ENCODE assay signal across 20 mouse cellular contexts in the genomic region with DNA sequence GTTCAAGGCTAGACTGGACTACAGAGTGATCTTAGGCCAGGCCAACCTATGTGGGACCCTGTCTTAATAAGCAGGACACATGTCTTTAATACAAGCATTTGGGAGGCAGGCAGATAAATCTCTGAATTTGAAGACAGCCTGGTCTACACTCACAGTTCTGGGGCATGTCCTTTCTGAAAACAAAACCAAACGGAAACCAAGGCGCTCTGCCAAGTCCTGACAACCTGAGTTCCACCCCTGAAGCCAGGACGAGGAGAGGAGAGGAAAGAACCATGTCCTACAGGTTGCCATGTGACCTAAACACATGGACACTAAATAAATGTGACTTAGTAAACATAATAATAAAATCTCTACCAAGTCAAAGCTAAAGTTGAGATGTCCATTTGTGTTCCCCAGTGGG. TPM values are rescaled to one million over a fixed set of nuclear protein-coding genes. Genes with fewer than 3 reads are reported as not detected.
A peak's percentile ranks its signal among the peaks of the same experiment; 100 is the strongest.
DNase-seq lines count a peak whose midpoint lies in the region; ATAC-seq and TF ChIP-seq lines count a peak whose summit lies in the region.
"Had no signal": no experiment of that assay in that cellular context is flagged by ENCODE, and none has a peak within 500 bp of the region (broad histone marks: within the 10 kb centered on the region; RNA-seq: fewer than 3 reads in every experiment).

No protein-coding gene starts in this region.

- H3K27ac ChIP-seq in lung, embryonic 15.5 days: no peak overlapping the region
- H3K27ac ChIP-seq in heart, embryonic 11.5 days (ENCODE audit: low read depth, low read length): 0 out of 2 replicates have a peak overlapping the region, but pooled peaks have one; percentile 29
- H3K27ac ChIP-seq in forebrain, postnatal 0 days (ENCODE audit: low read depth, low read length): no peak overlapping the region
- H3K27ac ChIP-seq: hindbrain, embryonic 12.5 days; limb, embryonic 10.5 days; liver, embryonic 15.5 days; neural tube, embryonic 15.5 days had no signal

- peak; percentile 14 for DNase-seq in gastrocnemius, postnatal 10 days
- no peak for DNase-seq in gastrocnemius, adult 8-10 months (ENCODE audit: low spot score in 2 of 2)
- DNase-seq in lung, postnatal 25 days (ENCODE audit: low spot score): no peak
- DNase-seq in kidney, postnatal 36 days: peak; percentile 46 to 70
- DNase-seq in forebrain, postnatal 0 days: no peak
- DNase-seq: cerebellum, adult 9-10 months; embryo, embryonic 11 days; spleen, adult 18-20 months; thymus, postnatal 4 days had no signal

- WGBS in lung, embryonic 15.5 days: 50% methylated on average over 3 of the region's 3 CpGs
- 48% methylated on average over 3 of the region's 3 CpGs for WGBS in heart, embryonic 11.5 days (ENCODE audit: insufficient replicate concordance)
- 64% methylated on average over 3 of the region's 3 CpGs for WGBS in forebrain, postnatal 0 days

- no peak overlapping the region for H3K4me3 ChIP-seq in lung, embryonic 15.5 days
- H3K4me3 ChIP-seq in heart, embryonic 11.5 days (ENCODE audit: low read depth, low read length): no peak overlapping the region
- no peak overlapping the region for H3K4me3 ChIP-seq in forebrain, postnatal 0 days (ENCODE audit: low read depth, low read length)
- H3K4me3 ChIP-seq: hindbrain, embryonic 12.5 days; limb, embryonic 10.5 days; liver, embryonic 15.5 days; megakaryocyte, embryonic 14.5 days; neural tube, embryonic 15.5 days had no signal

- no peak overlapping the region for H3K9ac ChIP-seq in lung, embryonic 15.5 days
- no peak overlapping the region for H3K9ac ChIP-seq in heart, embryonic 11.5 days (ENCODE audit: low read depth, low read length)
- no peak overlapping the region for H3K9ac ChIP-seq in forebrain, postnatal 0 days
- H3K9ac ChIP-seq: hindbrain, embryonic 12.5 days; liver, embryonic 15.5 days; neural tube, embryonic 15.5 days had no signal

- no peak overlapping the region for H3K4me2 ChIP-seq in lung, embryonic 15.5 days
- no peak overlapping the region for H3K4me2 ChIP-seq in heart, embryonic 11.5 days
- H3K4me2 ChIP-seq in forebrain, postnatal 0 days (ENCODE audit: low read depth): no peak overlapping the region
- H3K4me2 ChIP-seq: hindbrain, embryonic 12.5 days; liver, embryonic 15.5 days; neural tube, embryonic 15.5 days had no signal

- H3K9me3 ChIP-seq in lung, embryonic 15.5 days: no peaks in the 10 kb centered on the region
- H3K9me3 ChIP-seq in heart, embryonic 11.5 days (replicated peaks; ENCODE audit: control insufficient read depth, low read length): no peaks in the 10 kb centered on the region
- no peaks in the 10 kb centered on the region for H3K9me3 ChIP-seq in forebrain, postnatal 0 days (ENCODE audit: low read length)
- H3K9me3 ChIP-seq: hindbrain, embryonic 12.5 days; limb, embryonic 10.5 days; liver, embryonic 15.5 days; megakaryocyte, embryonic 14.5 days; neural tube, embryonic 15.5 days had no signal

- peaks cover 8% of the 10 kb centered on the region; the same call in 1 of the 2 replicates for H3K4me1 ChIP-seq in lung, embryonic 15.5 days
- H3K4me1 ChIP-seq in heart, embryonic 11.5 days (ENCODE audit: control insufficient read depth, insufficient read depth, low read length): peaks cover 36% of the 10 kb centered on the region
- H3K4me1 ChIP-seq in forebrain, postnatal 0 days (ENCODE audit: insufficient read depth): no peaks in the 10 kb centered on the region
- H3K4me1 ChIP-seq: hindbrain, embryonic 12.5 days; limb, embryonic 10.5 days; megakaryocyte, embryonic 14.5 days; neural tube, embryonic 15.5 days had no signal

- ATAC-seq in lung, embryonic 15.5 days (ENCODE audit: borderline replicate concordance, extremely low read depth, low FRiP score, low TSS enrichment): peak; percentile 21; the same call in 1 of the 2 replicates
- ATAC-seq in heart, embryonic 11.5 days (replicated peaks; ENCODE audit: insufficient number of reproducible peaks, low FRiP score, low TSS enrichment): no peak
- ATAC-seq in forebrain, postnatal 0 days: no peak
- ATAC-seq: forebrain, embryonic 14.5 days; intestine, embryonic 16.5 days had no signal

- peaks cover 47% of the 10 kb centered on the region for H3K36me3 ChIP-seq in lung, embryonic 15.5 days
- peaks cover 9% of the 10 kb centered on the region for H3K36me3 ChIP-seq in heart, embryonic 11.5 days (ENCODE audit: control insufficient read depth, insufficient read depth, low read length)
- no peaks in the 10 kb centered on the region for H3K36me3 ChIP-seq in forebrain, postnatal 0 days (ENCODE audit: insufficient read depth)
- H3K36me3 ChIP-seq: liver, embryonic 15.5 days; neural tube, embryonic 15.5 days had no signal

- no peak for TF ChIP-seq CTCF in forebrain, postnatal 0 days (IDR thresholded peaks at IDR 0.05; ENCODE audit: low read depth)

- H3K27me3 ChIP-seq in lung, embryonic 15.5 days: no peaks in the 10 kb centered on the region
- H3K27me3 ChIP-seq in heart, embryonic 11.5 days (ENCODE audit: control insufficient read depth, insufficient read depth, low read length): no peaks in the 10 kb centered on the region
- H3K27me3 ChIP-seq in forebrain, postnatal 0 days (ENCODE audit: insufficient read depth, low read length): no peaks in the 10 kb centered on the region
- H3K27me3 ChIP-seq: hindbrain, embryonic 12.5 days; liver, embryonic 15.5 days; neural tube, embryonic 15.5 days had no signal

RNA-seq across cellular contexts. Expression of gene Yap1, which starts 11.7 kb away (rescaled TPM):
- total RNA-seq in gastrocnemius, postnatal 10 days (2021): 10 to 100 TPM; 64.7 to 73.7 TPM
- 10 to 100 TPM; 34.6 to 42.5 (median 36.6) TPM for total RNA-seq in gastrocnemius, adult 8-10 months (2022)
- polyA plus RNA-seq in lung, embryonic 15.5 days (2015; fragmentation: Nextera tagmentation; extraction: Ambion mirVana): 34.8 and 34.9 TPM in 2 replicates
- polyA plus RNA-seq in heart, embryonic 11.5 days (2014; fragmentation: Nextera tagmentation; extraction: Ambion mirVana): 25.3 and 27.1 TPM in 2 replicates
- total RNA-seq in forebrain, postnatal 0 days (2014; rRNA removed): 10.7 and 14.5 TPM in 2 replicates
- polyA plus RNA-seq in forebrain, postnatal 0 days (2015; fragmentation: Nextera tagmentation; extraction: Ambion mirVana): 4.0 and 4.7 TPM in 2 replicates
- total RNA-seq: MEL had no signal

RNA-seq across cellular contexts. Expression of gene Cfap300, which starts 50.0 kb away (rescaled TPM):
- total RNA-seq in gastrocnemius, postnatal 10 days (2021): 1 to 10 TPM; 1.2 to 2.0 TPM
- total RNA-seq in gastrocnemius, adult 8-10 months (2022): under 1 TPM in 1 of 4 experiments, not detected in 3; 0.39 TPM
- polyA plus RNA-seq in lung, embryonic 15.5 days (2015; fragmentation: Nextera tagmentation; extraction: Ambion mirVana): 13.5 and 14.6 TPM in 2 replicates
- polyA plus RNA-seq in heart, embryonic 11.5 days (2014; fragmentation: Nextera tagmentation; extraction: Ambion mirVana): 9.1 and 9.4 TPM in 2 replicates
- 15.9 and 17.6 TPM in 2 replicates for total RNA-seq in forebrain, postnatal 0 days (2014; rRNA removed)
- 11.0 and 12.6 TPM in 2 replicates for polyA plus RNA-seq in forebrain, postnatal 0 days (2015; fragmentation: Nextera tagmentation; extraction: Ambion mirVana)
- total RNA-seq: MEL; monocyte, adult 5-6 weeks had no signal

Comparison
In these comparisons a context has a peak if more than half of its experiments do, and no peak if none do; other contexts are left out.
1. DNase-seq: peak in gastrocnemius, postnatal 10 days (single experiment) and kidney, postnatal 36 days (2 of 2); none in gastrocnemius, adult 8-10 months (0 of 2), lung, postnatal 25 days (single experiment) and forebrain, postnatal 0 days (single experiment).